Mouse (Mus musculus) liver, embryonic 13.5 days (tissue): ENCODE results near the gene Tmem120b. TPM values are rescaled to one million over a fixed set of nuclear protein-coding genes. Genes with fewer than 3 reads are reported as not detected.
A peak's percentile ranks its signal among the peaks of the same experiment; 100 is the strongest.

Source experiments
- ATAC-seq: fragments of 200-750 bp; cut with Nextera tagmentation; 2 replicates; pipeline ENCODE4 v1.8.0; 2017; ENCODE audit warnings: low read depth, mild to moderate bottlenecking, moderate number of reproducible peaks, moderate library complexity
- DNase-seq: peaks from one replicate; pipeline ENCODE4 v3.0.0; 2022
- H3K27ac ChIP-seq: fragments of 300-500 bp; sonication (generic); 2 replicates; pipeline ENCODE4 v1.5.1; 2015; ENCODE audit warnings: moderate library complexity, mild to moderate bottlenecking, inconsistent platforms
- H3K27me3 ChIP-seq: fragments of 300-500 bp; sonication (generic); 2 replicates; pipeline ENCODE4 v1.6.1; 2015; ENCODE audit warnings: mild to moderate bottlenecking, inconsistent platforms
- H3K36me3 ChIP-seq: fragments of 300-500 bp; sonication (generic); 2 replicates; pipeline ENCODE4 v1.6.1; 2015; ENCODE audit warnings: mild to moderate bottlenecking, inconsistent platforms
- H3K4me1 ChIP-seq: fragments of 300-500 bp; sonication (generic); replicated peaks from 2 replicates; pipeline ENCODE4 v1.6.1; 2015; ENCODE audit warnings: inconsistent platforms
- H3K4me2 ChIP-seq: fragments of 300-500 bp; sonication (generic); 2 replicates; pipeline ENCODE4 v1.6.1; 2015; ENCODE audit warnings: inconsistent platforms, mild to moderate bottlenecking, moderate library complexity
- H3K4me3 ChIP-seq: fragments of 300-500 bp; sonication (generic); replicated peaks from 2 replicates; pipeline ENCODE4 v1.5.1; 2015; ENCODE audit warnings: mild to moderate bottlenecking, inconsistent platforms
- H3K9ac ChIP-seq: fragments of 300-500 bp; sonication (generic); 2 replicates; pipeline ENCODE4 v1.6.1; 2015; ENCODE audit warnings: mild to moderate bottlenecking, inconsistent platforms
- H3K9me3 ChIP-seq: fragments of 300-500 bp; sonication (generic); replicated peaks from 2 replicates; pipeline ENCODE4 v1.6.1; 2016; ENCODE audit warnings: inconsistent platforms
- WGBS: fragments of 180-500 bp; shearing (Covaris S2); methylation state at CpG from one replicate; pipeline ENCODE4 v1.1.7; 2015; ENCODE audit not compliant: insufficient replicate concordance; 5-methylcytosine and 5-hydroxymethylcytosine counted together
- polyA plus RNA-seq: library from polyadenylated mRNA; unstranded; fragments of >200 nt; fragmentation: Nextera tagmentation; extraction: Ambion mirVana; gene quantifications from 2 replicates; pipeline ENCODE4 v1.2.1, GENCODE M21; 2015

Tmem120b gene
- polyA plus RNA-seq, 1 experiment from 2014 or later: 24.2 TPM

- ATAC-seq (peak; percentile 88), DNase-seq (peak; percentile 95)
- Histone ChIP-seq H3K27ac (peak overlapping the region; percentile 93), H3K4me1 (peaks cover 49% of the 10 kb centered on the region), H3K27me3 (no peaks in the 10 kb centered on the region), H3K36me3 (peaks cover 18% of the 10 kb centered on the region), H3K4me3 (peak overlapping the region; percentile 92), H3K9ac (peak overlapping the region; percentile 96), H3K4me2 (peak overlapping the region; percentile 97), H3K9me3 (peaks cover 3% of the 10 kb centered on the region; the same call in 1 of the 2 replicates)
- WGBS: 5% methylated on average over 45 of the region's 45 CpGs
Observed at GRCm38 (mm10) chr5:123075576-123076418, 7.6 kb downstream of the Tmem120b start.

DNA sequence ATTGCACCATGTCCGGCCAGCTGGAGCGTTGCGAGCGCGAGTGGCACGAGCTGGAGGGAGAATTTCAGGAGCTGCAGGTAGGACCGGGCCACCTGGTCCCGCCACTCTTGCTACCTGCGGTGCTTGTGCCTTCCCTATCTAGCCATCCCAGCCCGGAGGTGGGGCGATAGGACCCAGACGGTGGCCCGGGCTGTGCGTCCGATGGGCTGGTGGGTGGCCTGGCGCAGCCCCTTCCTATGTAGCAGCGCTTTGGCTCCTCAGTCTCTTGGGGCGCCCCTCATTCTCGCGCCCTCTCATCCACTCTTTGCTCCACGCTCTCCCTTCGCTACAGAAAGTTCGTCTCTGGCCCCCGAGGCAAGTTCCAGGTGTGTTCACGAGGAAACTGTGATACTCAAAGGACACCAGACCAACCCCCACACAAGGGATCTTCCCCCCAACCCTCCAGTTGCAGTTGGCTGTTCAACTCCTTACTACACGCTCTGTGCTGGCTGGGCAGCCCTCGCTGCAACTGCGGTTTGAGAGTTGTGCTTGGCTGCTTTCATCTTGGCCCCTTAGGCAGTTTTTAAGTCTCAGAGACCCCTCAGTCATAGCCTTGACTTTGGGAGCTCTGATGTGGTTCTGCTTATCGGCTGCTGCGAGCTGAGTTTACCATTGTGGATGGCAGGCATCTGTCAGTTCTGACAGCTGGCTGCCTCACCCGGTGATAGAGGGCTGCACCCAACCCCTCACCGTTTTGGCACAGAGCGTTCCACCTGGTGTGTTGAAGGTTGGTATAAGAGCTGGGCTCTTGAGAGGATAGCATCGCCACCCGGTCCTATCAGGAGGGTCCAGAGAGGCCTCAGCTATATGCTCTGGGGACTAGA is 8.4 kb downstream of the Tmem120b start:
- 1% methylated on average over 35 of the region's 35 CpGs for WGBS

GRCm38 (mm10) chr5:123079568-123079967 is 11.4 kb downstream of the Tmem120b start:
- 19% methylated on average over 1 of the region's 1 CpGs for WGBS
- H3K4me1 ChIP-seq: peaks cover 78% of the 10 kb centered on the region
- H3K27me3 ChIP-seq: no peaks in the 10 kb centered on the region
- peak overlapping the region; percentile 62 for H3K9ac ChIP-seq
- peak overlapping the region; percentile 21 for H3K27ac ChIP-seq
- peak overlapping the region; percentile 36; the same call in 1 of the 2 replicates for H3K4me3 ChIP-seq
- no peak for DNase-seq
- peaks cover 3% of the 10 kb centered on the region; the same call in 1 of the 2 replicates for H3K9me3 ChIP-seq
- peak overlapping the region; percentile 58; the same call in 1 of the 2 replicates for H3K4me2 ChIP-seq
- peaks cover 22% of the 10 kb centered on the region for H3K36me3 ChIP-seq
- ATAC-seq: no peak

More for the DNA sequence above, 8.4 kb downstream of the Tmem120b start:
- Histone ChIP-seq H3K27ac (peak overlapping the region; percentile 93), H3K4me2 (peak overlapping the region; percentile 97), H3K27me3 (no peaks in the 10 kb centered on the region), H3K36me3 (peaks cover 22% of the 10 kb centered on the region), H3K9ac (peak overlapping the region; percentile 96), H3K9me3 (peaks cover 3% of the 10 kb centered on the region; the same call in 1 of the 2 replicates), H3K4me1 (peaks cover 55% of the 10 kb centered on the region), H3K4me3 (peak overlapping the region; percentile 92)
- ATAC-seq (peak; percentile 76), DNase-seq (peak; percentile 72)

GRCm38 (mm10) chr5:123080041-123080440 is 11.8 kb downstream of the Tmem120b start:
- Histone ChIP-seq H3K36me3 (peaks cover 22% of the 10 kb centered on the region), H3K27me3 (no peaks in the 10 kb centered on the region), H3K27ac (no peak overlapping the region; the same call in 1 of the 2 replicates), H3K4me2 (0 out of 2 replicates have a peak overlapping the region, but pooled peaks have one; percentile 58), H3K9me3 (peaks cover 3% of the 10 kb centered on the region; the same call in 1 of the 2 replicates), H3K9ac (no peak overlapping the region), H3K4me3 (no peak overlapping the region), H3K4me1 (peaks cover 78% of the 10 kb centered on the region)
- WGBS: 40% methylated on average over 8 of the region's 8 CpGs
- ATAC-seq (no peak), DNase-seq (no peak)

GRCm38 (mm10) chr5:123080510-123080909 is 12.3 kb downstream of the Tmem120b start:
- DNase-seq: no peak
- no peak overlapping the region for H3K9ac ChIP-seq
- peaks cover 3% of the 10 kb centered on the region; the same call in 1 of the 2 replicates for H3K9me3 ChIP-seq
- peaks cover 22% of the 10 kb centered on the region for H3K36me3 ChIP-seq
- peaks cover 77% of the 10 kb centered on the region for H3K4me1 ChIP-seq
- no peak overlapping the region for H3K27ac ChIP-seq
- ATAC-seq: no peak
- 92% methylated on average over 13 of the region's 13 CpGs for whole genome bisulfite sequencing
- no peak overlapping the region for H3K4me2 ChIP-seq
- no peaks in the 10 kb centered on the region for H3K27me3 ChIP-seq
- no peak overlapping the region for H3K4me3 ChIP-seq

DNA sequence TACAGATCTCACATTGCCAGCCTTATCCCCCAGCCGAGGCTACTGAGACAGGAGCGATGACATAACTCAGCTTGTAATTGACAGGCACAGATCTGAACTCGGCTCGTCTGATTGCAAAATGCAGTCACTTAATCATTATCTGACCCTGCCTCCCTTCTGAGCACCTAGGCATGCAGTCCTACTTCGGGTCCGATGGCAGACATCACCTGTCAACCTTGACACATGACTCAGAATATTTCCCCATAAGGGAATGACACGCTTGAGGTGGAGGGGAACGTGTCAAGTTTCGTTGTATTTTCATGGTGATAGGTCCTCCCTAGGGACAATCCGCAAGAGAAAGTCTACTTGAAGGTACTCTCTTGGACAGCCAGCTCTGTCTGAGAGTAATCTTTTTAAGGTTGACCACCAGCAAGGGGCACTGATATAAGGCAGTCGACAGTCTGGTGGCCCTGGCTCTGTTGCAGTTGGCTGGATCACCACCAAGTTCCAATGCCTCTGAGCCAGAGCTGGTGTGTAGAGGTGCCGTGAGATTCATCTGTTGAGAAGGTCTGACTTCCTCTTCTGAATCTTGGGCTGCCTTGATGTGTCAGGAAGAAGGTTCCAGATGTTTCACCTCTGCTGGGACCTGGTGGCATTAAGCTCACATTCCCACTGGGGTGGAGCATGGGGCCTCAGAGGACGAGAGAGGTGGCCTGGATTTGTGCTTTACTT is 15.3 kb downstream of the Tmem120b start:
- no peak overlapping the region for H3K4me2 ChIP-seq
- peaks cover 26% of the 10 kb centered on the region for H3K36me3 ChIP-seq
- ATAC-seq (no peak), DNase-seq (no peak)
- 0 out of 2 replicates have a peak overlapping the region, but pooled peaks have one; percentile 6 for H3K9ac ChIP-seq
- no peaks in the 10 kb centered on the region for H3K27me3 ChIP-seq
- H3K4me1 ChIP-seq: peaks cover 71% of the 10 kb centered on the region
- H3K4me3 ChIP-seq: no peak overlapping the region
- 63% methylated on average over 13 of the region's 13 CpGs for WGBS
- H3K27ac ChIP-seq: peak overlapping the region; percentile 37
- peaks cover 3% of the 10 kb centered on the region; the same call in 1 of the 2 replicates for H3K9me3 ChIP-seq

GRCm38 (mm10) chr5:123086501-123086900 is 18.3 kb downstream of the Tmem120b start:
- no peak for ATAC-seq
- peak overlapping the region; percentile 41; the same call in 1 of the 2 replicates for H3K27ac ChIP-seq
- H3K4me3 ChIP-seq: no peak overlapping the region
- H3K36me3 ChIP-seq: peaks cover 17% of the 10 kb centered on the region
- no peak overlapping the region; the same call in 1 of the 2 replicates for H3K9ac ChIP-seq
- WGBS: 83% methylated on average over 2 of the region's 2 CpGs
- no peak for DNase-seq
- no peaks in the 10 kb centered on the region for H3K27me3 ChIP-seq
- H3K4me1 ChIP-seq: peaks cover 71% of the 10 kb centered on the region
- no peak overlapping the region for H3K4me2 ChIP-seq
- no peaks in the 10 kb centered on the region for H3K9me3 ChIP-seq

DNA sequence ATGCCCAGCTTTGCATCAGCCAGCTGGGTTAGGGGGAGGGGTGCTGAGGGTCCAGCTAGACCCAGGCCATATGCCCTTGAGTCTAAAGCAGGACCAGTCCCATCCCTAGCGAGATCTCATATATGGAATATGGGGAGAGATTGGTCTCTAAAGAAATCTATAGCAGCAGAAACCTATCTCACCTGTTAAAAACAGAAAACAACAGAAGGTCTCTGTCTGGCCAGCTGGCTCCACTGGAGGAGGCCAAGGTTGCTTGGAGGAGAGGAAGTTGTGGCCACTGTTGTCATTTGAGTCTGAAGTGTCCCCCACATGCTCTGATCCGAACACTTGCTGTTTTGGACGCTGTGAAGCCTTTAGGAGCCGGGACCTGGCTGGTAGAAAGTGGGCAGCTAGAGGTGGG is 20.6 kb downstream of the Tmem120b start:
- no peak overlapping the region for H3K4me2 ChIP-seq
- no peaks in the 10 kb centered on the region for H3K9me3 ChIP-seq
- peak overlapping the region; percentile 82; the same call in 1 of the 2 replicates for H3K27ac ChIP-seq
- no peak overlapping the region for H3K9ac ChIP-seq
- no peaks in the 10 kb centered on the region for H3K27me3 ChIP-seq
- WGBS: 83% methylated on average over 4 of the region's 4 CpGs
- DNase-seq: no peak
- peaks cover 74% of the 10 kb centered on the region for H3K4me1 ChIP-seq
- ATAC-seq: no peak
- H3K4me3 ChIP-seq: no peak overlapping the region
- peaks cover 17% of the 10 kb centered on the region for H3K36me3 ChIP-seq

GRCm38 (mm10) chr5:123090560-123091306 is 22.5 kb downstream of the Tmem120b start:
- peak overlapping the region; percentile 42 for H3K9ac ChIP-seq
- H3K27ac ChIP-seq: peak overlapping the region; percentile 82
- H3K4me1 ChIP-seq: peaks cover 78% of the 10 kb centered on the region
- ATAC-seq (no peak), DNase-seq (no peak)
- 84% methylated on average over 10 of the region's 10 CpGs for WGBS
- H3K27me3 ChIP-seq: no peaks in the 10 kb centered on the region
- H3K4me3 ChIP-seq: no peak overlapping the region
- no peak overlapping the region for H3K4me2 ChIP-seq
- peaks cover 17% of the 10 kb centered on the region for H3K36me3 ChIP-seq
- no peaks in the 10 kb centered on the region for H3K9me3 ChIP-seq

DNA sequence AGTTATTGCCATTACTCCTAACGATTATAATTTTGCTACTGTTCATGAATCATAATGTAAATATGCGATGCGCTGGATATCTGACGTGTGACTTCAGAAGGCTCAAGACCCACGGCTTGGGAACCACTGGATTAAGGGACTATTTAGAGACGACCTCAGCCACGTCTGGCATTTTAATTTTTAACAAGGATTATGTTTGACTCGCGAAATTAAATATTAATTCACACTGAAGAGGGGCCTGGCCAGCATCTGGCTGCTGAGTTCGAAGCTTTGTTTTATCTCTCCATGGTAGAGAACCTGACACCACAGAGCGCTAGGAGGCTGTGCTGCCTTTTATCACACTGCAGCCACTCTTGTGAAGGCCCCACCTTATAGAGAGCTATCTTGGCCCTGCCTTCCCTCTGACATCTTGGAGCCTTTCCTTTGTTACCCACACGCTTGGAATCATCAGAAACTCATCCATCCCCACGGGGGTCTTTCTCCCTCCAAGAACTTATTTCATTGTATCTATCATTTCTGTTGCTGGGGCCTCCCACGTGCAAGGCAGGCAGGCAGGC is 24.9 kb downstream of the Tmem120b start:
- peak; percentile 84 for ATAC-seq
- H3K4me1 ChIP-seq: peaks cover 83% of the 10 kb centered on the region

More for the DNA sequence above, 24.9 kb downstream of the Tmem120b start:
- 35% methylated on average over 14 of the region's 14 CpGs for WGBS
- Histone ChIP-seq H3K9me3 (no peaks in the 10 kb centered on the region), H3K27me3 (no peaks in the 10 kb centered on the region), H3K9ac (peak overlapping the region; percentile 75), H3K27ac (peak overlapping the region; percentile 99), H3K4me2 (peak overlapping the region; percentile 78), H3K4me3 (peak overlapping the region; percentile 38), H3K36me3 (peaks cover 31% of the 10 kb centered on the region)
- DNase-seq: peak; percentile 77
